In genomic region chr12:13125054-13125453, GRCm38 (mm10) we compare ENCODE assay signal across 15 mouse cellular contexts.
"Had no signal": no experiment of that assay in that cellular context is flagged by ENCODE, and none has a peak within 500 bp of the region (broad histone marks: within the 10 kb centered on the region; RNA-seq: fewer than 3 reads in every experiment).

No protein-coding gene starts in this region.

- H3K27ac ChIP-seq: neural tube, embryonic 13.5 days; neural tube, embryonic 15.5 days; stomach, embryonic 15.5 days; stomach, postnatal 0 days had no signal

- DNase-seq: right cerebral cortex, adult 18-20 months; right cerebral cortex, postnatal 14 days; right cerebral cortex, postnatal 25 days; right cerebral cortex, postnatal 4 days; spleen, adult 18-20 months; thymus, adult 18-20 months; thymus, adult 2 months; thymus, postnatal 14 days; thymus, postnatal 25 days; thymus, postnatal 36 days; thymus, postnatal 4 days had no signal

- H3K4me3 ChIP-seq: neural tube, embryonic 13.5 days; neural tube, embryonic 15.5 days; stomach, embryonic 15.5 days had no signal

- H3K4me1 ChIP-seq: neural tube, embryonic 13.5 days; stomach, embryonic 15.5 days had no signal

- H3K36me3 ChIP-seq: neural tube, embryonic 13.5 days; neural tube, embryonic 15.5 days; stomach, embryonic 15.5 days had no signal

- H3K9me3 ChIP-seq: neural tube, embryonic 13.5 days; neural tube, embryonic 15.5 days; stomach, embryonic 15.5 days had no signal

- H3K27me3 ChIP-seq: neural tube, embryonic 15.5 days; stomach, embryonic 15.5 days had no signal
